Comparison of ENCODE assay signal across 9 mouse cellular contexts in genomic region chr14:123239945-123240344, GRCm38 (mm10).
DNase-seq lines count a peak whose midpoint lies in the region; ATAC-seq lines count a peak whose summit lies in the region.
"Had no signal": no experiment of that assay in that cellular context is flagged by ENCODE, and none has a peak within 500 bp of the region (broad histone marks: within the 10 kb centered on the region; RNA-seq: fewer than 3 reads in every experiment).

No protein-coding gene starts in this region.

- no peaks in the 10 kb centered on the region for H3K36me3 ChIP-seq in heart, embryonic 11.5 days (ENCODE audit: control insufficient read depth, insufficient read depth, low read length)
- H3K36me3 ChIP-seq: heart, embryonic 13.5 days had no signal

- H3K4me3 ChIP-seq in heart, embryonic 11.5 days (ENCODE audit: low read depth, low read length), result no peak overlapping the region
- H3K4me3 ChIP-seq: heart, embryonic 13.5 days had no signal

- H3K27me3 ChIP-seq in heart, embryonic 11.5 days (ENCODE audit: control insufficient read depth, insufficient read depth, low read length), result no peaks in the 10 kb centered on the region
- H3K27me3 ChIP-seq: heart, embryonic 13.5 days had no signal

- no peak for ATAC-seq in heart, embryonic 11.5 days (replicated peaks; ENCODE audit: insufficient number of reproducible peaks, low FRiP score, low TSS enrichment)
- peak; percentile 95 for ATAC-seq in frontal cortex, adult (ENCODE audit: low TSS enrichment)
- ATAC-seq in activated CD4-positive, CD25-positive, alpha-beta regulatory T cell, adult 4 months, result no peak

- H3K9ac ChIP-seq in heart, embryonic 11.5 days (ENCODE audit: low read depth, low read length), result no peak overlapping the region
- H3K9ac ChIP-seq: heart, embryonic 13.5 days had no signal

- H3K4me1 ChIP-seq in heart, embryonic 11.5 days (ENCODE audit: control insufficient read depth, insufficient read depth, low read length), result no peaks in the 10 kb centered on the region
- H3K4me1 ChIP-seq: heart, embryonic 13.5 days had no signal

- no peak overlapping the region for H3K27ac ChIP-seq in heart, embryonic 11.5 days (ENCODE audit: low read depth, low read length)
- H3K27ac ChIP-seq: heart, embryonic 13.5 days had no signal

- WGBS in heart, embryonic 11.5 days (ENCODE audit: insufficient replicate concordance), result 12% methylated on average over 2 of the region's 2 CpGs

- DNase-seq in heart, adult 8-10 months (ENCODE audit: low spot score), result peak; percentile 1
- peak; percentile 85 for DNase-seq in 3T3-L1 (ENCODE audit: low read depth, low spot score)
- DNase-seq in cerebellum, adult 11 months, result peak; percentile 27
- peak; percentile 6 for DNase-seq in lung, postnatal 14 days
- no peak for DNase-seq in thymus, postnatal 14 days

- H3K9me3 ChIP-seq in heart, embryonic 11.5 days (replicated peaks; ENCODE audit: control insufficient read depth, low read length), result no peaks in the 10 kb centered on the region
- H3K9me3 ChIP-seq: heart, embryonic 13.5 days had no signal

- no peak overlapping the region for H3K4me2 ChIP-seq in heart, embryonic 11.5 days
- H3K4me2 ChIP-seq: heart, embryonic 13.5 days had no signal
